Mouse (Mus musculus) small intestine, adult 2 months (tissue): Measurements from ENCODE around the gene Rhox3e. TPM values are rescaled to one million over a fixed set of nuclear protein-coding genes. Genes with fewer than 3 reads are reported as not detected.
"Not testable (repeated sequence)": the region's sequence is repeated elsewhere in the genome, so short reads cannot be mapped to it uniquely, and the experiment has no call there.

ENCODE experiments used
- H3K27ac ChIP-seq: fragments of 200-500 bp; 2 replicates; pipeline ENCODE4 v1.5.1; 2012; ENCODE audit warnings: low read depth, low read length, control low read depth, inconsistent platforms; ENCODE audit not compliant: insufficient read depth
- H3K27me3 ChIP-seq: fragments of 200-500 bp; 2 replicates; pipeline ENCODE4 v1.6.1; 2012; ENCODE audit warnings: mild to moderate bottlenecking, moderate library complexity, low read length, inconsistent platforms; ENCODE audit not compliant: control insufficient read depth, insufficient read depth
- H3K36me3 ChIP-seq: fragments of 200-500 bp; 2 replicates; pipeline ENCODE4 v1.6.1; 2012; ENCODE audit warnings: mild to moderate bottlenecking, low read length, control low read depth, inconsistent platforms; ENCODE audit not compliant: control insufficient read depth, insufficient read depth
- H3K4me1 ChIP-seq: fragments of 200-500 bp; 2 replicates; pipeline ENCODE4 v1.6.1; 2012; ENCODE audit warnings: low read length, inconsistent platforms, mixed read lengths; ENCODE audit not compliant: control insufficient read depth, insufficient read depth, insufficient read length
- H3K4me3 ChIP-seq: fragments of 200-500 bp; 2 replicates; pipeline ENCODE4 v1.5.1; 2012; ENCODE audit warnings: low read depth, mild to moderate bottlenecking, control low read depth, inconsistent platforms, low read length, moderate library complexity
- WGBS: fragments of 180-500 bp; shearing (Covaris S2); methylation state at CpG from one replicate; pipeline ENCODE4 v1.1.7; 2018; 5-methylcytosine and 5-hydroxymethylcytosine counted together
- polyA plus RNA-seq: library from polyadenylated mRNA; depleted of rRNA; stranded (reverse); fragments of >200 nt; gene quantifications from 2 replicates; pipeline ENCODE4 v1.2.3, GENCODE M21; 2012; rRNA removed

Rhox3e gene
- polyA plus RNA-seq = not detected in 2 replicates

GRCm38 (mm10) chrX:37541719-37542118, at the start of gene Rhox3e:
Rhox3e (plus strand) TSS chrX:37542019.
- not testable (repeated sequence) for H3K27ac ChIP-seq, H3K27me3 ChIP-seq, H3K4me3 ChIP-seq, H3K36me3 ChIP-seq, H3K4me1 ChIP-seq
- WGBS = 60% methylated on average over 1 of the region's 4 CpGs

GRCm38 (mm10) chrX:37514059-37514458, 27.8 kb upstream of the Rhox3e start, which contains the start of gene Rhox4d:
Rhox4d (plus strand) TSS chrX:37514359.
- not testable (repeated sequence) for H3K27ac ChIP-seq, H3K36me3 ChIP-seq, H3K27me3 ChIP-seq, H3K4me1 ChIP-seq, H3K4me3 ChIP-seq
- 90% methylated on average over 17 of the region's 18 CpGs for WGBS

- H3K36me3 ChIP-seq, H3K4me1 ChIP-seq, H3K27me3 ChIP-seq, H3K4me3 ChIP-seq, H3K27ac ChIP-seq: not testable (repeated sequence)
- 89% methylated on average over 2 of the region's 8 CpGs for WGBS
These were observed 11.7 kb upstream of the Rhox3e start, which contains the start of gene Rhox2e for GRCm38 (mm10) chrX:37530152-37530551. Rhox2e (plus strand) TSS chrX:37530452.

GRCm38 (mm10) chrX:37557112-37557511, 15.3 kb downstream of the Rhox3e start, which contains the start of gene Rhox4e:
Rhox4e (plus strand) TSS chrX:37557412.
- not testable (repeated sequence) for H3K36me3 ChIP-seq, H3K27me3 ChIP-seq, H3K4me1 ChIP-seq, H3K4me3 ChIP-seq, H3K27ac ChIP-seq
- WGBS = 98% methylated on average over 10 of the region's 18 CpGs

GRCm38 (mm10) chrX:37571105-37571504, 29.3 kb downstream of the Rhox3e start, which contains the start of gene Rhox2f:
Rhox2f (plus strand) TSS chrX:37571405.
- not testable (repeated sequence) for H3K4me3 ChIP-seq, H3K27ac ChIP-seq, H3K27me3 ChIP-seq, H3K4me1 ChIP-seq, H3K36me3 ChIP-seq
- 95% methylated on average over 8 of the region's 8 CpGs for WGBS

- H3K4me1 ChIP-seq, H3K36me3 ChIP-seq, H3K27me3 ChIP-seq, H3K27ac ChIP-seq, H3K4me3 ChIP-seq: not testable (repeated sequence)
- 74% methylated on average over 2 of the region's 2 CpGs for WGBS
These were observed 30.8 kb downstream of the Rhox3e start for GRCm38 (mm10) chrX:37572638-37573037.

GRCm38 (mm10) chrX:37580692-37581091, 38.9 kb downstream of the Rhox3e start, which contains the start of gene Rhox3f:
Rhox3f (plus strand) TSS chrX:37580992.
- H3K4me1 ChIP-seq, H3K36me3 ChIP-seq, H3K27ac ChIP-seq, H3K4me3 ChIP-seq, H3K27me3 ChIP-seq: not testable (repeated sequence)

Other genes with a start within 250 kb of the Rhox3e start
- gene Rhox3a2, start 162.0 kb upstream of the Rhox3e start, polyA plus RNA-seq = not detected in 2 replicates
- not detected in 2 replicates for gene Rhox4a2, start 151.2 kb upstream of the Rhox3e start, polyA plus RNA-seq
- gene Rhox2b, start 130.0 kb upstream of the Rhox3e start, polyA plus RNA-seq = not detected in 2 replicates
- gene Rhox4b, start 109.5 kb upstream of the Rhox3e start, polyA plus RNA-seq = not detected in 2 replicates
- gene Rhox2c, start 88.3 kb upstream of the Rhox3e start, polyA plus RNA-seq = not detected in 2 replicates
- gene Rhox3c, start 83.4 kb upstream of the Rhox3e start, polyA plus RNA-seq = not detected in 2 replicates
- gene Rhox4c, start 61.7 kb upstream of the Rhox3e start, polyA plus RNA-seq = not detected in 2 replicates
- not detected in 2 replicates for gene Rhox2d, start 48.6 kb upstream of the Rhox3e start, polyA plus RNA-seq
- not detected in 2 replicates for gene Rhox4d, start 27.7 kb upstream of the Rhox3e start, polyA plus RNA-seq
- not detected in 2 replicates for gene Rhox2e, start 11.6 kb upstream of the Rhox3e start, polyA plus RNA-seq
- gene Rhox4e, start 15.4 kb downstream of the Rhox3e start, polyA plus RNA-seq = not detected in 2 replicates
- gene Rhox2f, start 29.4 kb downstream of the Rhox3e start, polyA plus RNA-seq = not detected in 2 replicates
- not detected in 2 replicates for gene Rhox3f, start 39.0 kb downstream of the Rhox3e start, polyA plus RNA-seq
- gene Rhox4f, start 65.7 kb downstream of the Rhox3e start, polyA plus RNA-seq = not detected in 2 replicates
- not detected in 2 replicates for gene Rhox3g, start 86.6 kb downstream of the Rhox3e start, polyA plus RNA-seq
- gene Rhox2g, start 101.5 kb downstream of the Rhox3e start, polyA plus RNA-seq = not detected in 2 replicates
- not detected in 2 replicates for gene Rhox4g, start 109.3 kb downstream of the Rhox3e start, polyA plus RNA-seq
- not detected in 2 replicates for gene Rhox3h, start 126.7 kb downstream of the Rhox3e start, polyA plus RNA-seq
- gene Rhox2h, start 131.3 kb downstream of the Rhox3e start, polyA plus RNA-seq = not detected in 2 replicates